Mouse (Mus musculus) cerebral cortex, adult 2 months (tissue): ENCODE measurements around the gene Dhrs3.

Source experiments
- WGBS: fragments of 180-500 bp; shearing (Covaris S2); methylation state at CpG from one replicate; pipeline ENCODE4 v1.1.7; 2018; 5-methylcytosine and 5-hydroxymethylcytosine counted together

The Dhrs3 gene

DNA sequence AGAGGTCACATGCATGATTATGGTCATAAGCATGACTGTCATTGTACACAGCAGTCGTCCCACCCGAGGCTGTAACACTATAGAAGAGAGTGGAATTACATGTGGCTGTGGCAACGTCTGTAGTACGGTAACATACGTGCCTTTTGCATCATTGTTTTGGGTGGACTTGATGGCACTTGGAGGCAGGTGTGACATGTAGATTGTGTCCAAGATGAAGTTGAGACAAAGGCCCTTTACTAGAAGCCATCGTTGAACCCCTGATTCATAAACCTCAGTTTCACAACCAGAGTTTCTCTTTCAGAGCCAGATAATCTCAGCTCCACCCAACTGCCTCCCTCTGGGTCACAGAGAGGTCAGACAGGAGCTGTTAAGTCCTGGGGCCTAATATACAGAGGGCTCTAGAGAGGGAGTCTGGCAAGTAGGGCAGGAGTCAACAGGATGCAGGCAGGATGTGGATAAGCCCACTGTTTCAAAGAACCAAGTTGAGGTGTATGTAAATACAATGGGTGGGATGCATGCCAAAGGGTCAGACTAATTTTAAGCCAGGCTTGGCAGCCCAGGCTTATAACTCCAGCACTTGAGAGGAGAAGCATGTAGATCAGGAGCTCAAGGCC lies 5.5 kb downstream of the Dhrs3 start:
- 77% methylated on average over 6 of the region's 6 CpGs for WGBS

DNA sequence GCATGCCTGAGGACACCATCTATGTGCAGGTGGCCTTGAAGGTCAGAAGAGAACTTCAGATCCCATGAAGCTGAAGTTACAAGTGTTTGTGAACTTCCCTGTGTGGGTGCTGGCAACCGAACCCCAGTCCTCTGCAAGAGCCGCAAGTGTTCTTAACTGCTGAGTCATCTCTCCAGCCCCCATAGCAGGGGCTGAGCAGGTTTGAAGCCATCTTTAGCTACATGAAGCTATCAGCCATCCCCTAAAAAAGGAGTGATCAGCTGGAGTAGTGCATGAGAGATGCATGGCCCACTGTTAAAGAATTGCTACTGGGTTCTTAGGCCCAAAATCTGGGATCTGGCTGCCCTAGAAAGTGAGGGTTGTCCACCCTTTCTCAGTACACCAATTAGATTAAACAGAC lies 6.1 kb downstream of the Dhrs3 start:
- WGBS = 66% methylated on average over 2 of the region's 2 CpGs

DNA sequence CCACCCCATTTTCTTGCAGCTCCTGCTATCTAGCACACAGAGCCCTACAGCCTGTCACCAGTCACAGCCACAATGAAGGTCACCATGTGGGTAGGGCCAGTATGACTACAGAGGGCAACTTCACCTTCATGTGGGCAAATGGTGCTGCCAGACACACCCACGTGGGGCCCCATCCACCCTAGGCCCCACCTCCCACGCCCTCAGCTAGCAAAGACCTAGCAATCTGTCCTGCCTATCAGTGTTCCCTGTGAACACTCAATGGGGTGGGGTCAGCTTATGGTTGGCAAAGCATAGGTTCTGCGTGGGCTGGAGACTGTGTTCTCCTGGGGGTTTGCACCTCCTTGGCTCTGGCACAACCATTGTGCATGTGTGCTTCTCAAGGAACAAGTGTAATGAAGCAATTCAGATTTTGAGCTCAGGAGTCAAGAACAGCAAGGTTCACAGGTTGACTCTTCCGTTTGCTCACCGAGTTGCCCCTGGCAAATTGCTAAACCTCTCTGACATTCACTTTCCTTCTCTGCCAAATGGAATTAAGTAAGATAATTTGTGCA lies 9.0 kb downstream of the Dhrs3 start:
- 79% methylated on average over 5 of the region's 5 CpGs for WGBS

GRCm38 (mm10) chr4:144903088-144903487 lies 10.5 kb downstream of the Dhrs3 start:
- WGBS = 62% methylated on average over 1 of the region's 1 CpGs

DNA sequence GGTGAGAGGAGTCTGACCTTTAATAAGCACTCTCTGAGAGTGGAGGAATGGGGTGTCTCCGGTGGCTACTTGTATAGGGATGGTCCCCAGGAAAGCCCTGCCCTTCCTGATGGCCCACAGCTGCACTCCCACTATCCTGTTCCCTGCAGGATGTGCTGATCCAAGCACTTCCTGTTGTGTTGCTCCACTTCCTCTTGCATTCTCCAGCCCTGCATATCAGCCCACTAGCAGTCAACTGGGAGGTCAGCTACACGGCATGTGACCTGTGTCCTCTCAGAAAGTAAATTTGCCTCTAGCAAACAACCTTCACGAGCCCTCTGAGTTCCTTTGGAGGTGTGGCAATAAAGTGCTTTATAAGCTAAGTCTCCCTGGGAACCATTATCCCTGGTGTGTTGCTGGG lies 11.3 kb downstream of the Dhrs3 start:
- 72% methylated on average over 3 of the region's 3 CpGs for WGBS

DNA sequence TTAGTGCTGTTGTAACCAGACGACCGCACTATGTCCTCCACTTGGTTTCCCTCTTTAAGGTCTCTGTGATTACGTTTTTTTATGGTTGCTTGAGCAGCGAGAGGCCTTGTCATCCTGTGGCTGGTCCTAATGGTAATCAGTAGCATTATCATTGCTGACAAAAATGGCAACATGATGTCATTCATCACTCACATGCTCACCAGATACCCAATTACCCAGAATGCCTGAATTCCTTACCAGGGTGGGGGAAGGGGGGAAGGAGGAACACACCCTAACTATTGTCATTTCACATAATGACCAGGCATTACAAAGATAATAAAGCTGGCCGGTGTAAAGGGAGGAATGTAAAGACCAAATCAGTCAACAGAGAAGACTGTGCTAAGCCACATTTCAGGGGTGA lies 12.5 kb downstream of the Dhrs3 start:
- WGBS = 86% methylated on average over 5 of the region's 5 CpGs

GRCm38 (mm10) chr4:144906001-144906889 lies 13.6 kb downstream of the Dhrs3 start:
- 86% methylated on average over 8 of the region's 8 CpGs for WGBS

DNA sequence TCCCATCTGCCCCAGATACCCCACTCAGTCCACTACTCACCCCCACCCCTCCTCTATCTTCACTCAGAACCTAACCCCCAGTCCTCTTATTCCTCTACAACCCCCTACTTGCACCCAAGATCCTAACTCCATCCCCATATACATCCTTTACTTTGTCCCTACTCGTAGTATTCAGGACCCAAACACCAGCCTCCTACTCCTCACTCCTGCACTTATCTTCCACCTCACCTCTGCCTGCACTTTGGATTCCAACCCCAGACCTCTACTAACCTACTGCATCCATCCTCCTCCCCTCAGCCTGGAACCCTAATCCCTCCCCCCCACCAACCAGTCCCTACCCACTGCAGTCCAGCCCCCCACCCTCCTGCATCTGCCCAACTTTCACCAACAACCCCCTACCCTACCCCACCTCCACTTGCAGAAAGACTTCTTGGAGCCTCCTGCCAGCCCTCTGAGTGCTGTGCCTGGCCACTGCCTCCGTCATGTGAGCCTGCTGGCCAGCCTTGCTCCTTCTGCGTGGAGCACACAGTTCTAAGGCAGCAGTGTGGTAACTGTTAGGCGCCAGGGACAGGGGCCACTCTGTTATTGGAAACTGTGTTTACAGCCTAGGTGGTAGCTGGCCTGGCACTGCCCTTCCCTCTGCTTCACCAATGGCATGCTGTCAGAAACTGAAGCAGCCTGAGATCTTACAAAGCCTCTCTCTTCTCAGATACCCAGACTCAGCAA lies 14.5 kb downstream of the Dhrs3 start:
- 63% methylated on average over 4 of the region's 4 CpGs for WGBS

- 84% methylated on average over 3 of the region's 3 CpGs for WGBS
These were observed 17.7 kb downstream of the Dhrs3 start for GRCm38 (mm10) chr4:144910281-144910680.

- 84% methylated on average over 6 of the region's 6 CpGs for WGBS
These were observed 20.9 kb downstream of the Dhrs3 start for GRCm38 (mm10) chr4:144913298-144914152.

DNA sequence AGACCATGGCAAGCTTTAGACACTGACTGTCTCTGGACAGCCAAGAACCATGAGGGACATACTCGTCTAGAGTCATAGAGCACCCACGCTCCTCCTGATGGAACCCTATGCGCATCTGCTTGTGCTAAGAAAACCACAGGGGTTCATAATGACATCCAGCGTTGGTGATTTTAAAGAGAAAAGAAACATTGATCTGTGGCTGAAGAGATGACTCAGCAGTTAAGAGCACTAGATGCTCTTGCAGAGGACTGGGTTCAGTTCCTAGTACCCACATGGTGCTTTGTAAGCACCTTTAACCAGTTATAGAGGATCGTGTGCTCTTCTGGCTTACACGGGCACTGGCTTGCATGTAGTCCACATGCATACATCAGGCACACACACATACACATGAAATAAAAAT lies 23.9 kb downstream of the Dhrs3 start:
- 87% methylated on average over 6 of the region's 6 CpGs for WGBS

DNA sequence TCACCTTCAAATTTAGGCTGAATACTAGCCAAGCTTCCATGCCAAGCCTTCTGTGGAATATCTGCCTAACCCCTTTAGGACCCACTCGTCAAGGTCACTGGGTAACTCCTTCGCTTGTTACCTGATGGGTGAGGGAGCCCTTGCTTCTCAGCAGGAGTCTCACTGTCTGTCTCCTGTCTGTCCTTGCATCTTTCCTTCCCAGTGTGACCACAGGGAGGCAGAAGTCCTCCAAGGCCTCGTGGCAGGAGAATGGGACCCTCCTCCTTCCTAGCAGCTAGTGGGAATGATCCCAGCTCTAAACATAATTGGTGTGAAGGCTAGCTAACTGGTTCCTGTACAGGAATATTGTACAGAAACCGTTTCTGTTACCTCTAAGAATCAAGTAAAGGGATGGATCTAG lies 24.5 kb downstream of the Dhrs3 start:
- WGBS = 72% methylated on average over 4 of the region's 4 CpGs

DNA sequence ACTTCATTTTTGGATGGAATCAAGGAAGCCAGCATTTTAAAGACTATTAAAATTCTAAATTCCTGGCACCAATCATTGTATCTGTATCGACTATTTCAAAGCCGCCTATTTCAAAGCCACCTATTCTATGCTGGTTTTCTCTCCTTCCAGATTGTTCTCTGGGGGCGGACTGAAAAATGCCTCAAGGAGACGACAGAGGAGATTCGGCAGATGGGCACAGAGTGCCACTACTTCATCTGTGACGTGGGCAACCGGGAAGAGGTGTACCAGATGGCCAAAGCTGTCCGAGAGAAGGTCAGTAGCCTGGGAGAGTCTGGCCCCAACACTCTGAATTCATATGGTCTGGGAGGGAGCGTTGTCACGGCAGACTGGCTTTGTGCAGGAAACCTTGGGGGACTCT lies 25.9 kb downstream of the Dhrs3 start:
- 58% methylated on average over 10 of the region's 10 CpGs for WGBS

GRCm38 (mm10) chr4:144928693-144929436 lies 36.2 kb downstream of the Dhrs3 start:
- WGBS = 86% methylated on average over 5 of the region's 5 CpGs

- WGBS = 63% methylated on average over 1 of the region's 1 CpGs
These were observed 37.2 kb downstream of the Dhrs3 start for GRCm38 (mm10) chr4:144929811-144930221.

GRCm38 (mm10) chr4:144930366-144930765 lies 37.7 kb downstream of the Dhrs3 start:
- WGBS = 26% methylated on average over 10 of the region's 10 CpGs

DNA sequence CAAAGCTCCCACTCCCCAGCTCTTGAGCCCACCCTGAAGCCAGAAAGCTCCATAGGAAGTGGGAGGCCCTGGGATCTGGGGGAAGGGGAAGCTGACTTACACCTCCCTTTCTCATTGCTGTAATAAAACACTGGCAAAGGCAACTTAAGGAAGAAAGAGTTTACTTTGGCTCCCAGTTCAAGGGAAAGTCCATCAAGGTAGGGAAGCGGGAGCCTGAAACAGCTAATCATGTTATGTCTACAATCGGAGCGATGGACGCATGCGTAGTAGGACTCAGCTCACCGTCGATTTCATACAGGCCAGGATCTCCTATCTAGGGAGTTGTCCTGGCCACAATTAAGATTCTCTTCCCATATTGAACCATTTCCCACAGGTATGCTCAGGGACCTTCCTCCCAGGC lies 38.5 kb downstream of the Dhrs3 start:
- 91% methylated on average over 7 of the region's 7 CpGs for WGBS

GRCm38 (mm10) chr4:144934501-144934900 lies 41.9 kb downstream of the Dhrs3 start:
- WGBS = 73% methylated on average over 1 of the region's 1 CpGs

GRCm38 (mm10) chr4:144936563-144937154 lies 44.0 kb downstream of the Dhrs3 start:
- 69% methylated on average over 3 of the region's 3 CpGs for WGBS

DNA sequence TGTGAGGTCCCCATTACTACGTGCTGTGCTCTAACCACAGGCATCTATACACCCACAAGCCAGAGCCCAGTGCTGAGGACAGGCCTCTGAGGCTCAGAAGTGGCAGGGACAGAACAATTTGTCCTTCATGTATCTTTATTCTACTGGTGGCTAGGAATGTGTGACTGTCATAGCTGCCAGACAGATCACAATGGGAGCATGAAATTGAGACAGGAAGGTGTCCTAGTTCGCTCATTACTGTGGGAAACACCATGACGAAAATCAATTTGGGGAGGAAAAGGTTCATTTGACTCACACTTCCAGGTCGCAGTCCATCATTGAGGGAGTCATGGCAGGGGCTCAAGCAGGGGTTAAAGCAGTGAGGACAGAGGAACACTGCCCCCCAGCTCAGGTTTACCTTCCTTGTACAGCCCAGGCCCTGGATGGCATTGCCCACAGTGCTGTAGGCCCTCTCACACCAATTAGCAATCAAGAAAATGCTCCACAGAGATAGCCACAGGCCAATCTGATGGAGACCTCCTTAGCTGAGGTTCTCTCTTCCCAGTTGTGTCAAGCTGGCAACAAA lies 47.3 kb downstream of the Dhrs3 start:
- WGBS = 93% methylated on average over 4 of the region's 4 CpGs
